Mouse (Mus musculus): ENCODE measurements around the gene Ahcyl2. TPM values are rescaled to one million over a fixed set of nuclear protein-coding genes. Genes with fewer than 3 reads are reported as not detected.
"Not testable (repeated sequence)": the region's sequence is repeated elsewhere in the genome, so short reads cannot be mapped to it uniquely, and the experiment has no call there.

Ahcyl2 gene
- polyA plus RNA-seq, 1 experiment from 2014 or later, result 17.3 TPM

DNA sequence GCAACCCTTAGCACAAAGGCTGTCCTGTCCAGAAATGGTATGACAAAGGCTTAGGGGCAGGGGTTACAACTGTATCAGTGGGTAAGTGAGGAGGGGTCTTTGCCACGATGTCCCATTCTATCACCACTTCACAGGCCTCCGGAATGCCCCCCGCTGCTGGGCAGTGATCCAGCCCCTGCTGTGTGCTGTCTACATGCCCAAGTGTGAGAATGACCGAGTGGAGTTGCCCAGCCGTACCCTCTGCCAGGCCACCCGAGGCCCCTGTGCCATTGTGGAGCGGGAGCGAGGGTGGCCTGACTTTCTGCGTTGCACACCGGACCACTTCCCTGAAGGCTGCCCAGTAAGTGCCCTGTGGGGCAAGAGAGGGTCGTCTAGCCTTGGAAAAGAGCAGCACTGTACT is 14.5 kb upstream of the Ahcyl2 start:
- Histone ChIP-seq H3K9ac (no peak overlapping the region), H3K9me3 (peaks cover 5% of the 10 kb centered on the region)
- 83% methylated on average over 11 of the region's 11 CpGs for whole genome bisulfite sequencing

DNA sequence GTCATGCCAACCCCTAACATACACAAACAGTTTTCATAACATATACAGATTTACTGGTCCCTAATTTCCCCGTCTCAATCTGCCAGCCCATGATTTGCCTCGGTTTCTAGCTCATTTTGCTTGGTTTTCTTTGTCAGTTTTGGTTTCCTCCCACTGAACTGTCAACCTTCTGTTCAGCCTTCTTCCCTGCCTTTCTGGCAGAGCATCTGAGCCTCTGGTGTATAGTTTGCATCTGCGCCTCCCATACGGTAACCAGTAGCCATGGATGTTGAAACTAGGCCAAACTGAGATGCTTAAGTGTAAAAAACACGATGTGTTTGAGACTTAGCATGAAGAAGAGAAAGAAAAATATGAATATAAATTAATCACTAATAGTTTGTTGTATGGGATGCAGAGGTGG is 11.8 kb upstream of the Ahcyl2 start:
- Histone ChIP-seq H3K9me3 (no peaks in the 10 kb centered on the region), H3K9ac (no peak overlapping the region), H3K4me3 (no peak overlapping the region), H3K4me2 (no peak overlapping the region), H3K27me3 (no peaks in the 10 kb centered on the region), H3K36me3 (peaks cover 30% of the 10 kb centered on the region), H3K27ac (replicated peaks) (no peak overlapping the region), H3K4me1 (replicated peaks) (peaks cover 4% of the 10 kb centered on the region; the same call in 1 of the 2 replicates)
- WGBS, result 90% methylated on average over 5 of the region's 5 CpGs
- ATAC-seq (ENCODE audit: low read depth), result no peak

More for the DNA sequence above, 14.5 kb upstream of the Ahcyl2 start:
- Histone ChIP-seq H3K4me2 (no peak overlapping the region), H3K36me3 (peaks cover 19% of the 10 kb centered on the region; the same call in 1 of the 2 replicates), H3K27me3 (no peaks in the 10 kb centered on the region), H3K4me3 (no peak overlapping the region), H3K4me1 (replicated peaks) (peaks cover 4% of the 10 kb centered on the region; the same call in 1 of the 2 replicates), H3K27ac (replicated peaks) (no peak overlapping the region)
- no peak for ATAC-seq (ENCODE audit: low read depth)

DNA sequence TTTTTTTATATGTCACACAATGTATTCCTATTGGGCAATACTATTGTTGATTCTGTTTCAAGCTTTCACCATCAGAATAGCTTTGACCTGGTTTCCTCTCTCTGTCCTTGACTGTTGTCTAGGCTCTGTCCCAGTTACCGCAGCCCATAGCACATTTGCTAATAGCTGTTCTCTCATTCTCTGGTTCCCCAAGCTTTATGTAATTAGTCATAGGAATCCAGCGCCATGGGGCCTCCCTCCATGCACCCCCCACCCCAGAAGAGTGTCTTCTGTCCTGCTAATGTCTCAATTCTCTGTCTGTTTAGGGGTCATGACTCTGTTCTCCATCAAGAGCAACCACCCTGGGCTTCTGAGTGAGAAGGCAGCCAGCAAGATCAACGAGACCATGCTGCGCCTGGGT is 11.3 kb upstream of the Ahcyl2 start:
- H3K36me3 ChIP-seq, result peaks cover 34% of the 10 kb centered on the region
- whole genome bisulfite sequencing, result 83% methylated on average over 4 of the region's 4 CpGs
- no peak overlapping the region for H3K4me3 ChIP-seq
- no peak overlapping the region for H3K9ac ChIP-seq
- no peak for ATAC-seq (ENCODE audit: low read depth)
- no peaks in the 10 kb centered on the region for H3K9me3 ChIP-seq
- H3K27me3 ChIP-seq, result no peaks in the 10 kb centered on the region
- H3K27ac ChIP-seq (replicated peaks), result no peak overlapping the region
- H3K4me2 ChIP-seq, result no peak overlapping the region
- peaks cover 4% of the 10 kb centered on the region; the same call in 1 of the 2 replicates for H3K4me1 ChIP-seq (replicated peaks)

DNA sequence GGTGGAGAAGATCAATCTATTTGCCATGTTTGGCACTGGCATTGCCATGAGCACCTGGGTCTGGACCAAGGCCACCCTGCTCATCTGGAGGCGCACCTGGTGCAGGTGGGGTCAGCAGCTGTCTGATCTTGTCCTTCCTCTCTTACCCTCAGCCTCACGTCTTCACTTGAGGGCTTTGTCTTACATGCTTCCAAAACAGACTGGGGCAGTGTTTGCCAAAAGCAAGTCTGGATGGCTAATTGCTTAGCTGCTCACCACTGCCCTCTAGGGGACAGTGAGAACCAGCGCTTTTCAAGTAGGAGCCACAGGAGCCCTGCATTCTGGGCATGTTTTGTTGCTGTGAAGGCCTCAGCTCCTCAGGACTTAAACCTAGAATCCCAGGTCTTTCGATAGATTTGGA is 9.4 kb upstream of the Ahcyl2 start:
- Histone ChIP-seq H3K4me3 (no peak overlapping the region), H3K9me3 (no peaks in the 10 kb centered on the region), H3K27me3 (no peaks in the 10 kb centered on the region), H3K27ac (replicated peaks) (no peak overlapping the region), H3K9ac (no peak overlapping the region), H3K36me3 (peaks cover 35% of the 10 kb centered on the region), H3K4me1 (replicated peaks) (peaks cover 1% of the 10 kb centered on the region; the same call in 1 of the 2 replicates), H3K4me2 (no peak overlapping the region)
- 45% methylated on average over 4 of the region's 4 CpGs for WGBS
- no peak for ATAC-seq (ENCODE audit: low read depth)

DNA sequence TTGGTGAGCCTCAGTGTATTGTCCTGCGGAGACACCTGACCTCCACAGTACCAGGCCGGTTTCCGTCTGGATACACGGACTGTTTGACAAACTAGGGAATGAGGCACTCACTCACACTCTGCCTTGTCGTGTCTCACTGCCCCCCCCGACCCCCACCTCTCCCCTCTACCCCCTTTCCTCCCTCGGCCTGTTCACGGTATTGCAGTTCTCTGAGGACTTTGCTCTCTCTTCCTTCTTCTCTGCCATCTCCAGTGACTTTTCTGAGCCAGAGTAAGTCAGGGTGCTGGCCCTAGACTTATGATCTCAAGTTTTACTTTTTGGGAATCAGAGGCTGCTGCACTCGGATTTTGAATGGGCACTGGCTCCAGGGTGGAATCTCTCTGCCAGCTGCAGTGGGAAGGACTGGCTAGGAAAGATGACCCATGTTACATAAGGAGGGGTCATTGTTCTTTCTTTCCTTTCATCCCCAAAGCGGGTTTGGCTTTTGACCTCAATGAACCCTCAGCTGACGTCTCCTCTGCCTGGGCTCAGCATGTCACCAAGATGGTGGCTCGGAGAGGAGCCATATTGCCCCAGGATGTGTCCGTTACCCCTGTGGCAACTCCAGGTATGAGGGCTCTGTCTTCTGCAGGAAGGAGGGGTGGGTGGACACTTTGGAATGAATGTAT is 8.7 kb upstream of the Ahcyl2 start:
- Histone ChIP-seq H3K36me3 (peaks cover 35% of the 10 kb centered on the region), H3K9me3 (no peaks in the 10 kb centered on the region), H3K27ac (replicated peaks) (no peak overlapping the region), H3K27me3 (no peaks in the 10 kb centered on the region), H3K4me3 (no peak overlapping the region), H3K4me1 (replicated peaks) (no peaks in the 10 kb centered on the region), H3K4me2 (no peak overlapping the region), H3K9ac (no peak overlapping the region)
- WGBS, result 84% methylated on average over 13 of the region's 13 CpGs
- ATAC-seq (ENCODE audit: low read depth), result no peak

DNA sequence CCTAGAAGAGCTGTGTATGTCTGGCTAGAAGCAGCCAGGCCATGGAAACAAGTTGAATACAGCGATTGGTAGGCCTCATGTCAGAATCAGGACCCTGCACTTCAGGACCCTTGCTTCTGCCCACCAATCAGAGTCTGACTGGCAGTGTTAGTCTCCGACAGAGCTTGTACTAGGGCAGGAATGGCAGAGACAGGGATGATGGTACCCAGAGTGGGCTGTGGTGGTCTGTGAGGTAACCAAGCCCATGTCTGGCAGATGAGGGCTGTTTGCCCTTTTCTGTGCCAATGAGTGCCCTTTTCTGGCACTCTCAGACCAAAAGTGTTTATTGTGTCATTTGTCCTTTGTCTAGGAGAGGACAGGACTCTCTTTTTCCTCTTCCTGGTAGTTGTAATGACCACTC is 7.4 kb upstream of the Ahcyl2 start:
- WGBS, result 95% methylated on average over 2 of the region's 2 CpGs
- not testable (repeated sequence) for H3K27ac ChIP-seq (replicated peaks); ATAC-seq (ENCODE audit: low read depth)

DNA sequence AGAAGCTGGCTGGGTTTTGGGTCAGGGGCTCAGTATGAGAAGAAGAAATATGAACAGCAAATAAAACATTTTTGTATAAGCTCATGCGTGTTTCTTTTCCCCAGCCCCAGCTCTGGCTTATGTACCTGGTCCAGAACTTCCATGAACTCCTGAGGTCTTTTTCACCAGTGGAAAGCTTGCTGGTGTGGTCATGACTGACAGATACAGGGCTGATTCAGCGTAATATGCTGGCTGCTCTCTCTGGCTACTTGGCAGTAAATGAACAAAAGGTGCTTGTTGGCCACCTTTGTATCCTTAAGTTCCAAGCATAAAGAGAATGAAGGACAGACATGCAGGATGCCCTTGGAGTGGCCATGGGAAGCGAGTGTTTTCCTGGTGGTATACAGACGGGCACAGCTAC is 6.5 kb upstream of the Ahcyl2 start:
- no peaks in the 10 kb centered on the region for H3K27me3 ChIP-seq
- no peak for ATAC-seq (ENCODE audit: low read depth)
- H3K4me2 ChIP-seq, result no peak overlapping the region
- WGBS, result 92% methylated on average over 4 of the region's 4 CpGs
- peaks cover 27% of the 10 kb centered on the region for H3K36me3 ChIP-seq
- H3K4me1 ChIP-seq (replicated peaks), result no peaks in the 10 kb centered on the region
- H3K4me3 ChIP-seq, result no peak overlapping the region
- H3K9ac ChIP-seq, result no peak overlapping the region
- no peaks in the 10 kb centered on the region for H3K9me3 ChIP-seq
- H3K27ac ChIP-seq (replicated peaks), result no peak overlapping the region

More for the DNA sequence above, 7.4 kb upstream of the Ahcyl2 start:
- not testable (repeated sequence) for H3K4me1 ChIP-seq (replicated peaks); H3K4me2 ChIP-seq; H3K4me3 ChIP-seq; H3K9ac ChIP-seq; H3K27me3 ChIP-seq; H3K9me3 ChIP-seq
- peaks cover 30% of the 10 kb centered on the region for H3K36me3 ChIP-seq

DNA sequence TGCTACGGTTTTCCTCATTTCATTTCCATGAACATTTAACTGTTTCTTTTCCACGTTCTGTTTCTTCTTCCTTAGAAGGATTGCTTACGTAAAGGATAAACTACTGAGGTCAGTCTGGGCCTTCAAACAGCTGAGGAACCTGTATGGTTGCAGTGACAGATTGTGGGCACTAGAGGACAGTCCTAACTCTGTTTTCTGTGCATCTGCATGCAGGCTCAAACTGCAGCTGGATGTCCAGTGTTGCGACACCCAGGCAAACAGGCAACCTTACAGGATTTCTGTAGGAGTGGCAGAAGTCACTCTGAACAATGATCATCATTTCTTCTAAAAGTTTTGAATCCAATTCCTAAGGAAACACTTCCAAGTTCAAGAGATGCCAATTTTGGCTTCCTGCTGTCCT is 5.3 kb upstream of the Ahcyl2 start:
- H3K4me2 ChIP-seq, result no peak overlapping the region
- no peaks in the 10 kb centered on the region for H3K9me3 ChIP-seq
- H3K27ac ChIP-seq (replicated peaks), result no peak overlapping the region
- peaks cover 3% of the 10 kb centered on the region; the same call in 1 of the 2 replicates for H3K4me1 ChIP-seq (replicated peaks)
- H3K4me3 ChIP-seq, result no peak overlapping the region
- no peak overlapping the region for H3K9ac ChIP-seq
- no peaks in the 10 kb centered on the region for H3K27me3 ChIP-seq
- ATAC-seq (ENCODE audit: low read depth), result no peak
- 69% methylated on average over 4 of the region's 4 CpGs for WGBS
- peaks cover 16% of the 10 kb centered on the region for H3K36me3 ChIP-seq

DNA sequence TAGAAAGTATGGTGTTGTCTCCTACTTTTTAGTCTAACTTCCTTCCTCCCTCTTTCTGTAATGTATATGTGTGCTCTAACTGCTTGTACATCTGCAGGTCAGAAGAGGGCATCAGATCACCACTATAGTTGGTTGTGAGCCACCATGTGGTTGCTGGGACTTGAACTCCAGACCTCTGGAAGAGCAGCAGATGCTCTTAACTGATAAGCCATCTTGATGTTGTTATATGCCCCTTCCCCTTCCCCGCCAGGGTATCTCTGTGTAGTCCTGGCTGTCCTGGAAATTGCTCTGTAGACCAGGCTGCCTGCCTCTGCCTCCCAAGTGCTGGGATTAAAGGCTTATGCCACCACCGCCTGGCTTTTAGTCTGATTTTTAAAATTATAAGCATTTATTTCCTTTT is 937 bp upstream of the Ahcyl2 start:
- Histone ChIP-seq H3K9ac (no peak overlapping the region), H3K27ac (replicated peaks) (no peak overlapping the region), H3K4me3 (no peak overlapping the region), H3K27me3 (no peaks in the 10 kb centered on the region), H3K4me2 (no peak overlapping the region), H3K4me1 (replicated peaks) (peaks cover 24% of the 10 kb centered on the region), H3K36me3 (no peaks in the 10 kb centered on the region), H3K9me3 (no peaks in the 10 kb centered on the region)
- no peak for ATAC-seq (ENCODE audit: low read depth)
- 91% methylated on average over 2 of the region's 2 CpGs for WGBS

DNA sequence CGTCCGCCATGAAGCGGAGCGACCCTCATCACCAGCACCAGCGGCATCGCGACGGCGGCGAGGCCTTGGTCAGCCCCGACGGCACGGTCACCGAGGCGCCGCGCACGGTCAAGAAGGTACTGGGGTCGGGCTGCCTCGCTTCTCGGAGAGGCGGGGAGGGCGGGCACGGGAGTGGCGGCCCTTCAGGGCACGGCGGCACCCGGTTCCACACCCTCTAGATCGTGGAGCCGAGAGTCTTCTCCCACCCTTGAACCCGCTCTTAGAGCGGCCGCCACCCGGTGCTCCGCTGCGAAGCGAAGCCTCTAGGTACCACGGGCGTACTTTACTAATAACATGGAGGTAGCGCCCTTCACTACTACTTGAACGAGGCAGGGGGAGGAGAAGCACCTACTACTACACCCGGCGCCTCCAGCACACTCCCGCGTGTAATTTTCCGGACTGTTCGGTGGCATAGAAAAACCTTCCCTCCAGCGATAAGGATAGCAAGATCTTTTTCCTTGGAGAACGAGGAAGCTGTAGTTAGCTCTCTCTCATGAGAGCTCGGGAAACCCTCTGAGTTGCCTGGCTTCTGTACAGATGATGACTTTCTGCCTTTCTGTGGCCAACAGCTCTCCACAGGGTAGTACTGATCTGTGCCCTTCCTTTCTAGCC is 1.1 kb downstream of the Ahcyl2 start:
- Histone ChIP-seq H3K4me2 (peak overlapping the region; percentile 65), H3K4me1 (replicated peaks) (peaks cover 24% of the 10 kb centered on the region), H3K9ac (peak overlapping the region; percentile 88), H3K27me3 (no peaks in the 10 kb centered on the region), H3K4me3 (peak overlapping the region; percentile 86), H3K27ac (replicated peaks) (peak overlapping the region; percentile 95), H3K9me3 (no peaks in the 10 kb centered on the region), H3K36me3 (no peaks in the 10 kb centered on the region)
- ATAC-seq (ENCODE audit: low read depth), result peak; percentile 69
- under 1% methylated on average over 50 of the region's 50 CpGs for WGBS

DNA sequence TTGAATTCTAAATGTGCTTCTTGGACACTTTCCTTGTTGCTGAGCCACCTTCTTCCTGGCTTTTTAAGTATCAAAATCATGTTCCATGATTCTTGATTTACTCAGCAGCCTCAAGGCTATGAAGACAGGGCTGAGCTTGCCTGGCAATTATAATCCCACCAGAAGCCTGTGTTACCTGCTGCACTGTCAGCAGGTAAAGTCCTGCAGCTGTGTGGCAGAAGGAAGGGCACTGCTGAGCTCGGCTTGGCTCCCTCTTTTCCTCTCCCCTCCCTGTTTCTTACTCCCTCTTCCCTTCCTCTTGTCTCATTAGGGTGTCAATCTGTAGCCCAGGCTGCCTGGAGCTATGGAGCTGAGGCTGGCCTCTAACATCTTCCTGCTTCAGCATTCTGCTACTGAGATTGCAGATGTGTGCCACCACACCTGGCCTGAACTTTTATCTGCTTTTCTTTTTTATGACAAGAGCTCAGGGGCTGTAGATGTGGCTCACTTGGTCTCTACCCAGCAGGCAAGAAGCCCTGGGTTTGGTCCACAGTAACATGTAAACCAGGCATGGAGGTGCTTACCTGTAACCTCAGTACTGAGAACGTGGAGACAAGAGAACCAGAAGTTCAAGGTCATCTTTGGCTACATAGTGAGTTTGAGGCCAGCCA is 3.0 kb downstream of the Ahcyl2 start:
- no peak overlapping the region for H3K4me2 ChIP-seq
- H3K4me3 ChIP-seq, result no peak overlapping the region
- no peak for ATAC-seq (ENCODE audit: low read depth)
- H3K36me3 ChIP-seq, result no peaks in the 10 kb centered on the region
- no peaks in the 10 kb centered on the region for H3K27me3 ChIP-seq
- H3K9me3 ChIP-seq, result no peaks in the 10 kb centered on the region
- no peak overlapping the region for H3K27ac ChIP-seq (replicated peaks)
- WGBS, result 72% methylated on average over 2 of the region's 2 CpGs
- no peak overlapping the region for H3K9ac ChIP-seq
- H3K4me1 ChIP-seq (replicated peaks), result peaks cover 27% of the 10 kb centered on the region

DNA sequence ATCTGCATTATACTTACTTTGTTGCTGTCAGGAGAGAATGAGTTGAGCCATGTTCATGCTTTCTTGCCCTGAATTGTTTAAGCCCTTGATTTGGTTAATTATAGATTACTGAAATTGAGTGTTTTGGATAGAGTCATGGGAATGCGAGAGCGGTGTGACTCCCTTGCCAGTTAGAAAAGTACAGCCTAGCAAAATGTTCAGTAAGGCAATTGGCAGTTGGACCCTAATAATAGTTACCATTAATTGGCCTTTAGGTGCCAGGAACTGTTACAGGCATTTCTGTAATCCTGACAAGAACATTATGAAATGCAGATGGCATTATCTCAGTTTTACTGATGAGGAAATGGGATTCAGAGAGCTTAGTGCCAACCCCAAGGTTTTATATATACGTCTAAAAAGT is 4.4 kb downstream of the Ahcyl2 start:
- Histone ChIP-seq H3K9ac (no peak overlapping the region), H3K4me2 (no peak overlapping the region), H3K9me3 (no peaks in the 10 kb centered on the region), H3K4me1 (replicated peaks) (peaks cover 29% of the 10 kb centered on the region), H3K27me3 (no peaks in the 10 kb centered on the region), H3K4me3 (no peak overlapping the region), H3K27ac (replicated peaks) (no peak overlapping the region), H3K36me3 (no peaks in the 10 kb centered on the region)
- no peak for ATAC-seq (ENCODE audit: low read depth)
- WGBS, result 92% methylated on average over 3 of the region's 3 CpGs

Measured in neural tube, embryonic 13.5 days (tissue).